Mouse (Mus musculus) bone marrow, adult 2 months (tissue): ENCODE data around the gene Olfr1305.

Experiments
- CTCF ChIP-seq: fragments of 200-500 bp; IDR thresholded peaks from 2 replicates; pipeline ENCODE4 v1.5.1; 2011; ENCODE audit warnings: low read length, control low read depth; ENCODE audit not compliant: control insufficient read depth, insufficient read depth
- POLR2A ChIP-seq: fragments of 200-500 bp; IDR thresholded peaks from 2 replicates; pipeline ENCODE4 v1.6.1; 2011; ENCODE audit warnings: low read depth, mild to moderate bottlenecking, control low read depth, low read length, borderline replicate concordance; ENCODE audit not compliant: control insufficient read depth

- TF ChIP-seq CTCF (no peak), POLR2A (no peak)
These were observed 39.2 kb upstream of the Olfr1305 start, which contains the start of gene Olfr1306 for GRCm38 (mm10) chr2:111916171-111916570.
